Mouse (Mus musculus) bone marrow, adult 2 months (tissue): Measurements from ENCODE around the gene Erv3.

Experiments used
- CTCF ChIP-seq: fragments of 200-500 bp; IDR thresholded peaks from 2 replicates; pipeline ENCODE4 v1.5.1; 2011; ENCODE audit warnings: low read length, control low read depth; ENCODE audit not compliant: control insufficient read depth, insufficient read depth
- POLR2A ChIP-seq: fragments of 200-500 bp; IDR thresholded peaks from 2 replicates; pipeline ENCODE4 v1.6.1; 2011; ENCODE audit warnings: low read depth, mild to moderate bottlenecking, control low read depth, low read length, borderline replicate concordance; ENCODE audit not compliant: control insufficient read depth

GRCm38 (mm10) chr2:131827026-131827687, 32.4 kb downstream of the Erv3 start:
- TF ChIP-seq POLR2A: no peak
- TF ChIP-seq CTCF: no peak
